Mouse (Mus musculus) midbrain, embryonic 13.5 days (tissue): ENCODE data around the gene Ccser1. TPM values are rescaled to one million over a fixed set of nuclear protein-coding genes. Genes with fewer than 3 reads are reported as not detected.

Experiments used
- ATAC-seq: fragments of 200-750 bp; cut with Nextera tagmentation; 2 replicates; pipeline ENCODE4 v1.8.0; 2017; ENCODE audit warnings: mild to moderate bottlenecking, moderate TSS enrichment, moderate library complexity
- H3K27ac ChIP-seq: fragments of 300-500 bp; sonication (generic); 2 replicates; pipeline ENCODE4 v1.5.1; 2015; ENCODE audit warnings: inconsistent platforms, mild to moderate bottlenecking, moderate library complexity
- H3K27me3 ChIP-seq: fragments of 300-500 bp; sonication (generic); 2 replicates; pipeline ENCODE4 v1.6.1; 2015; ENCODE audit warnings: mild to moderate bottlenecking, inconsistent platforms
- H3K36me3 ChIP-seq: fragments of 300-500 bp; sonication (generic); 2 replicates; pipeline ENCODE4 v1.6.1; 2015; ENCODE audit warnings: mild to moderate bottlenecking, inconsistent platforms
- H3K4me1 ChIP-seq: fragments of 300-500 bp; sonication (generic); replicated peaks from 2 replicates; pipeline ENCODE4 v1.6.1; 2015; ENCODE audit warnings: inconsistent platforms
- H3K4me2 ChIP-seq: fragments of 300-500 bp; sonication (generic); replicated peaks from 2 replicates; pipeline ENCODE4 v1.6.1; 2015; ENCODE audit warnings: moderate library complexity, mild to moderate bottlenecking, inconsistent platforms
- H3K4me3 ChIP-seq: fragments of 300-500 bp; sonication (generic); replicated peaks from 2 replicates; pipeline ENCODE4 v1.5.1; 2015; ENCODE audit warnings: mild to moderate bottlenecking, inconsistent platforms
- H3K9ac ChIP-seq: fragments of 300-500 bp; sonication (generic); replicated peaks from 2 replicates; pipeline ENCODE4 v1.6.1; 2015; ENCODE audit warnings: mild to moderate bottlenecking, inconsistent platforms
- H3K9me3 ChIP-seq: fragments of 300-500 bp; sonication (generic); 2 replicates; pipeline ENCODE4 v1.6.1; 2016; ENCODE audit warnings: mild to moderate bottlenecking, inconsistent platforms
- WGBS: fragments of 180-500 bp; shearing (Covaris S2); methylation state at CpG from one replicate; pipeline ENCODE4 v1.1.7; 2015; 5-methylcytosine and 5-hydroxymethylcytosine counted together
- polyA plus RNA-seq: library from polyadenylated mRNA; unstranded; fragments of >200 nt; fragmentation: Nextera tagmentation; extraction: Ambion mirVana; gene quantifications from 2 replicates; pipeline ENCODE4 v1.2.1, GENCODE M21; 2015

The Ccser1 gene
- polyA plus RNA-seq, 1 experiment from 2014 or later: 19.7 TPM

DNA sequence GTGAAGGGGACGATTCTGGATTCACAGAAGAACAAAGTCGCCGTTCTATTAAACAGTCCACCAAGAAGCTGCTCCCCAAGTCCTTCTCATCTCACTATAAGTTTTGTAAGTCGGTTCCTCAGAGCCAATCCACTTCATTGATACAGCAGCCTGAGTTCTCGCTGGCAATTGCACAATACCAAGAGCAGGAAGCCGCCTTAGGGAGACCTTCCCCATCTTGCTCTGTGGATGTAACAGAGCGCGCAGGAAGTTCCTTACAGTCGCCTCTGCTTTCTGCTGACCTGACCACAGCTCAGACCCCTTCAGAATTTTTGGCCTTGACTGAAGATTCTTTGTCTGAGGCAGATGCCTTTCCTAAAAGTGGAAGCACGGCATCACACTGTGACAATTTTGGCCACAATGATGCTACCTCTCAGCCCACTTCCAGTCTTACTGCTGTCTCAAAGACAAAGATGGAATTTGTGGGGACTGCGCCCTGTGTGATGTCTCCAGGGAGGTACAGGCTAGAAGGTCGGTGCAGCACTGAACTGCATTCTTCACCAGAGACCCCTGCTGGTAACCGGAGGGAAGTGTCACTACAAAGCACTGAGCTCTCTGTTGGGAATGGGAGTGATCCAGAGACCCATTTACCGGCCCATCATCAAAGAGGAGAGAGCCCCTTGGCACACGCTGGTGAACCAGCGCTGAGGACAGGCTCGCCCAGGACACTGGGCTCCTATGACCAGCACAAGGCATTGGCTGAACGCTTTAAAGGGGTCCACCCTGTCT is 131.4 kb downstream of the Ccser1 start:
- Histone ChIP-seq H3K4me2 (no peak overlapping the region), H3K9me3 (no peaks in the 10 kb centered on the region), H3K4me3 (no peak overlapping the region), H3K36me3 (peaks cover 10% of the 10 kb centered on the region), H3K4me1 (no peaks in the 10 kb centered on the region), H3K27me3 (no peaks in the 10 kb centered on the region), H3K27ac (no peak overlapping the region), H3K9ac (no peak overlapping the region)
- no peak for ATAC-seq
- 87% methylated on average over 18 of the region's 18 CpGs for WGBS

DNA sequence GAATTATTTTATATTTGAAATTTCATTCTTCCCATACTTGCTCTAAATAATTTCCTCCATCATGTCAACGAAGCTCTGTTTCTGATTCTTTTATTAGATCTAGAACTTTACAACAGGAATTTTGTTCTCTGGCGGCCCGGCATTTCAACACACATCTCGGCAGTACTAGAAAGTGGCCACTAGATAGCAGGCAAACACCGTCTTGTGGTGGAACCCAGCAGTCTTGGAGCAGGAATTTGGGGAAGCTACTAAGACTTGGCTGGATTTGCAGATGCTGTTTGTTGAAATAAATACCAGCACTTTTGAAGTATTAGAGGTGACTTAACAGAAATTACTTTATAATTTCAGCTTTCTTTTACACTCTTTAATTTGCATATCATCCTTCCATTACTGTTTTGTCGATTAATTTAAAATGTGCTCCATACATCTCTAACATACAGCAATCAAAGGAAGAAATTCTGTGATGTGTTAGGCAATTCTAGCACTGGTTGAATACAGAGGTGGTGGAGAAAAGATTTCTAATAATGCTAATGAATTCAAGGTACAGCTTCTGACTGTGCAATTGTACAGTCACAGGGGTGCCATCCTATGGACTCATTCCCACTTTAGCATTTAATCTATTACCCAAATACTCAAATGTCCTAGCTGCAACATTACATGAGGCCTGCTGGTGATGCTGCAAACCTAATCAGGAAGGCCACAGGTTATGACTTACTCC is 135.9 kb downstream of the Ccser1 start:
- WGBS: 26% methylated on average over 6 of the region's 6 CpGs
- Histone ChIP-seq H3K9ac (no peak overlapping the region), H3K36me3 (peaks cover 10% of the 10 kb centered on the region), H3K27me3 (no peaks in the 10 kb centered on the region), H3K4me1 (0 out of 2 replicates have a peak, but pooled peaks cover 5% of the 10 kb centered on the region), H3K4me3 (no peak overlapping the region), H3K27ac (no peak overlapping the region), H3K9me3 (no peaks in the 10 kb centered on the region), H3K4me2 (no peak overlapping the region)
- peak; percentile 80 for ATAC-seq

DNA sequence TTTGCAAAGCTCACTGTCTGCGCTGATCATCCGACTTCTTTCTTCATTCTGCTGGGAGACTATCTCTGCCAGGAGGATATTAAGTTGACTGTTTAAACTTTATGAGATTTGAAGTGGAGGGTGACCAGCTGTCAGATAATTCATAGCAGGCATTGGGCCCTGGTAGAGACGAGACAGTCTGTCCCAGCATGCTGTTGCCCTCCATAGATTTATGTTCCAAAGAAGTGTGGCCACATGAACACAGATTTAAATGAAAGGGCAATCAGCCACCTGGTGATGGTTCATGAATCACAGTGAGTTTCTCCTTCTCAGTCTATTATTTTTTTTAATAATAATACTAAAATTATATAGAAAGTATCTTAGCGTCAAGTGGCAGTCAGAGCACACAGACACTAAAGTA is 140.7 kb downstream of the Ccser1 start:
- Histone ChIP-seq H3K4me2 (no peak overlapping the region), H3K9me3 (no peaks in the 10 kb centered on the region), H3K4me1 (0 out of 2 replicates have a peak, but pooled peaks cover 7% of the 10 kb centered on the region), H3K27me3 (no peaks in the 10 kb centered on the region), H3K36me3 (no peaks in the 10 kb centered on the region), H3K27ac (no peak overlapping the region), H3K4me3 (no peak overlapping the region), H3K9ac (no peak overlapping the region)
- 72% methylated on average over 4 of the region's 4 CpGs for WGBS
- ATAC-seq: no peak

DNA sequence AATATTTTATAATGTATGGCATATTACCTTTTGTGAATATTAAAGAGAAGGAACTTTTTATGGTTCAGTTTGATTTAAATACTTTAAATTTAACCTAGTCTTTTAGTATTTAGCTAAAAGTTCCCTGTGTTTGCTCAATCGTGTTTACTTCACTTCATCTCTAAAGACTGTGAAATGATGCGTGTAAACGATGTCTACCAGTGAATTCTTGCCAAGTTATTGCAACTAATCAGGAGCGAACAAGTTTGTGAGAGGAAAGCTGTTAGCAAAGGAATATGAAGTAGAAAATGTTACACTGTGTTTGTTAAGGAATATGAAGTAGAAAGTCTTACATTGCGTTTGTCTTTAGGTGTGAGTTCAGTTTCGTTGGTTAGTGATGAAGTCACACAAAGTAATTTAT is 142.2 kb downstream of the Ccser1 start:
- no peaks in the 10 kb centered on the region for H3K36me3 ChIP-seq
- H3K4me1 ChIP-seq: 0 out of 2 replicates have a peak, but pooled peaks cover 7% of the 10 kb centered on the region
- H3K27ac ChIP-seq: no peak overlapping the region
- no peak overlapping the region for H3K4me3 ChIP-seq
- H3K9ac ChIP-seq: no peak overlapping the region
- ATAC-seq: no peak
- no peaks in the 10 kb centered on the region for H3K9me3 ChIP-seq
- H3K27me3 ChIP-seq: no peaks in the 10 kb centered on the region
- 82% methylated on average over 6 of the region's 6 CpGs for WGBS
- H3K4me2 ChIP-seq: no peak overlapping the region

DNA sequence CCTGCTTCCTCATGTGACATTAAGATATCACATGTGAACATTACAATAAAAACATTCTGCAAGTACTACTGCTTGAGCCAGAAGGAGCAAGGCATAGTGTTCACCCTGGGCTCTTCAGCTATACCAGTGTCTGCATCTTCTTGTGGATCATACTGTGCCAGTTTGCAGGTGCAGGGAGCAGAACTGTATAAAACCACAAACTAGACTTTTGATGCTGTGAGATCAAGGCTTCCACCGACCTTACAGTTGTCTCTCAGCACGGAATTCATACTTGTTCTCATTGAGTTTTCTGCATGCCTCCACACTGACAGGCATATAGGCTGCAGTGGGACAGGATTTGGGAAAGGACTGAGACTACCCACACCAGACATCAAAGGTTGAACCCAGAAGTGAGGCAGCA is 146.0 kb downstream of the Ccser1 start:
- H3K36me3 ChIP-seq: no peaks in the 10 kb centered on the region
- ATAC-seq: no peak
- no peak overlapping the region for H3K4me3 ChIP-seq
- no peaks in the 10 kb centered on the region for H3K27me3 ChIP-seq
- WGBS: 84% methylated on average over 2 of the region's 2 CpGs
- H3K27ac ChIP-seq: no peak overlapping the region
- no peak overlapping the region for H3K9ac ChIP-seq
- no peak overlapping the region for H3K4me2 ChIP-seq
- H3K9me3 ChIP-seq: no peaks in the 10 kb centered on the region
- H3K4me1 ChIP-seq: peaks cover 24% of the 10 kb centered on the region

DNA sequence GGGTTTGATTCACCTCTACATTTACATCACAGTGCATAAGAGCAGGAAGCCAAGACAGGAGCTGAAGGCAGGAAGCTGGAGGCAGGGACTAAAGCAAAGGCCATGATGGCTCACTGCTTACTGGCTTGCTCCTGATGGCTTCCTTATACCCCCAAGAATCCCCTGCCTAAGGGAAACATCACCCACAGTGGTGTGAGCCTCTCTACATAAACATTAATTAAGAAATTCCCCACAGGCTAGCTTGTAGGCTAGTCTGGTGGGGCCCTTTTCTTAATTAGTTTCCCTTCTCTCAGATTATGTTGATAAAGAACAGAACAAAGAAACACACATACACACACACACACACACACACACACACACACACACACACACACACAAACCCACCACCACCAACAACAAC is 148.9 kb downstream of the Ccser1 start:
- no peak overlapping the region for H3K9ac ChIP-seq
- H3K9me3 ChIP-seq: no peaks in the 10 kb centered on the region
- no peaks in the 10 kb centered on the region for H3K27me3 ChIP-seq
- H3K4me1 ChIP-seq: peaks cover 24% of the 10 kb centered on the region
- ATAC-seq: 0 out of 2 replicates have a peak, but pooled peaks have one; percentile 40
- no peak overlapping the region for H3K4me3 ChIP-seq
- H3K36me3 ChIP-seq: no peaks in the 10 kb centered on the region
- H3K4me2 ChIP-seq: no peak overlapping the region
- H3K27ac ChIP-seq: no peak overlapping the region

DNA sequence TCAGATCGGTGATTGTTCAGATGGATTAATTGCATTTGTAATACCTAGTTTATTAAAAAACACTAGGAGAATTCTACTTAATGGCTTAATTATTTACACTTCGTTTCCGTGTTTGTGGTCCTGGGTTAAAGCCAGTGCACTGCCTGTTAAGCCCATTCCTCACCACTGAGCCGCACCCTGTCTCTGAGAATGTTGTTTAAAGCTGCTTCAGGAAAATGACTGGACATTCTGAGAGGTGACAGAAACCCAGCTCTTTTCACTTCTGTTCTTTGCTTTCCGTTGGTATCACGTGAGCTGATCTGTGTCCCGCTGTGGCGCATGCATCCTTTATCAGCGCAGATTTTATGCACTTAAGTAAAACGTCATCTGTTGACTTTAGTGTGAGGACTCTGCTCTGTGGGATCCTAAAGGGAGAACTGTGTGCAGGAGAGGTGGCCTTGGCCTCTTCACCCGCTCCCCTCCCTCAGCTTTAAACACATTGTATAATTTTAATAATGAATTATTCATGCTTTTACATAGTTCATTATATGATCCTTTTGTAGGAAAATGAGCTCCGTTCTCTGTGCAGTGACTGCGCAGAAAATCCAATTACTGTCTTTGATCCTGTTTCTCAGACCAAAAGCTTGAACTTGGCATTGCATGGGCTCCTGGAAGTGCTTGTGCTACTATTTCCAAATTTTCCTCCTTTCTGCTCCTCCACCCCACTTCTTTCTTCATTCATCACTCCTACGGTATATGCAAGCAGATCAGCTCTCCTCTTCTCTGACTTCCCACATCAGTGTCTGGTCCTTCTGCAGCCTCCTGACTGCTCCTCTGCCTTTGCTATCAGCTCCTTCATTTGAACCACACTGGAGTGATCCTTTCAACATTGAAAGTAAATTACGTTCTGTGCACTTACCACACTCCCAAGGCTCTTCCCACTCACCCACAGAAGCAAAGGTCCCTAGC is 149.7 kb downstream of the Ccser1 start:
- Histone ChIP-seq H3K9me3 (no peaks in the 10 kb centered on the region), H3K9ac (no peak overlapping the region), H3K4me2 (peak overlapping the region; percentile 29), H3K4me3 (0 out of 2 replicates have a peak overlapping the region, but pooled peaks have one; percentile 1), H3K36me3 (no peaks in the 10 kb centered on the region), H3K27me3 (no peaks in the 10 kb centered on the region), H3K27ac (peak overlapping the region; percentile 71), H3K4me1 (peaks cover 24% of the 10 kb centered on the region)
- peak; percentile 83 for ATAC-seq
- 33% methylated on average over 15 of the region's 15 CpGs for WGBS

DNA sequence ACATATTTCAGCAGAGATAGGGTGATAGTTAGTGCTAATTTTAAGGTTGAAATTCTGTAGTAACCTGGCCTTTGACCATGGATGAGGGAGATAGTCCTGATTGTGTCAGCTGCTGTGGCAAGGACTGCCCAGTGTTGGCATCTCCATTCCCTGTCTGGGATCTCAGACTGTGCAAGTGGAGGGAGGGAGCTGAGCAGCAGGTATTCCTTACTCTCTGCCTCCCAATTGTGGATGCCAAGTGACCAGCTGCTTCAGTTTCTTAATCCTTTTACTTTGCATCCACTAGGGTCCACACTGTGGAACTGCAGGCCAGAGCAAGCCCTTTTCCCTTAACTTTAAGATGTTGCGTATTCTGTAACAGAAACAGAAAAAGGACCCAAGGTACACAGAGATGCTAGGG is 154.3 kb downstream of the Ccser1 start:
- H3K27me3 ChIP-seq: no peaks in the 10 kb centered on the region
- no peak overlapping the region for H3K4me2 ChIP-seq
- peaks cover 18% of the 10 kb centered on the region for H3K4me1 ChIP-seq
- H3K36me3 ChIP-seq: no peaks in the 10 kb centered on the region
- H3K9me3 ChIP-seq: no peaks in the 10 kb centered on the region
- H3K9ac ChIP-seq: no peak overlapping the region
- H3K27ac ChIP-seq: no peak overlapping the region
- no peak for ATAC-seq
- H3K4me3 ChIP-seq: no peak overlapping the region
- 94% methylated on average over 1 of the region's 1 CpGs for whole genome bisulfite sequencing

DNA sequence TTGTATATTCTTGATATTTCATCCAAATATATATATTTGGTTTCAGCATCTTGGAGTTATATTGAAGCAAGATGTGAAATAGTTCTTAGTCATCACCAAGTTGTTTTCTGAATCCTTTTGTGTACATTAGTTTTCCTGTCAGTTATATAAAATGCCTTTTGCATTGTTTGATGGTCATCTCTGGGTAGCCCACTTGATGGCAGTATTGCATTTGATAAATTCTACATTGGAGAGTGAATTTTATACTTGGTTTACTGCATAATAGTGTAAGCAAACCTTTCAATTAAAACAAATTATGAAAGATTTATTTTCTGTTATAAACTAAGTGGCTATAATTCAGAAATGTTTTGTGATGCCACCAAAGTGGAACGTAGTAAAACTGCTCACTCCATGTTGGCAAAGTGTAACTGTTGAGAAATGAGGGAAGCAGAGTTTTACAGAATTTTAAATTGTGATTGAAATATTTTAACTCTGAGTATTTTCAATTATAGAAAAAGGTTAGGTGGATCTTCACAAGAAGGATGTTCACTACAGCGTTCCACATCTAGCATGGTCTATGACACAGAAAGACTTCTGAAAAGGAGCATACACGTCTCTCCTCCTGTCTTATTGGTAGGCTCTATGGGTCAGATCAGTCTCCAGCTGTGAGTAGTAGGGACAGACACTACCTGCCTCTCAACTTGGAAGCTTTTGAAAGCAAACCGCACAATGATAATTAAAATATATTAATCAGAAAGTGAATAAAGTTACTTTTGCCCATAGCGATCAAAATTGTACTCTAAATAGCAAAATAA is 167.1 kb downstream of the Ccser1 start:
- no peak overlapping the region for H3K27ac ChIP-seq
- no peak overlapping the region for H3K4me3 ChIP-seq
- H3K4me2 ChIP-seq: no peak overlapping the region
- no peak overlapping the region for H3K9ac ChIP-seq
- H3K9me3 ChIP-seq: no peaks in the 10 kb centered on the region
- H3K4me1 ChIP-seq: no peaks in the 10 kb centered on the region
- no peak for ATAC-seq
- no peaks in the 10 kb centered on the region for H3K27me3 ChIP-seq
- WGBS: 74% methylated on average over 5 of the region's 5 CpGs
- no peaks in the 10 kb centered on the region for H3K36me3 ChIP-seq

DNA sequence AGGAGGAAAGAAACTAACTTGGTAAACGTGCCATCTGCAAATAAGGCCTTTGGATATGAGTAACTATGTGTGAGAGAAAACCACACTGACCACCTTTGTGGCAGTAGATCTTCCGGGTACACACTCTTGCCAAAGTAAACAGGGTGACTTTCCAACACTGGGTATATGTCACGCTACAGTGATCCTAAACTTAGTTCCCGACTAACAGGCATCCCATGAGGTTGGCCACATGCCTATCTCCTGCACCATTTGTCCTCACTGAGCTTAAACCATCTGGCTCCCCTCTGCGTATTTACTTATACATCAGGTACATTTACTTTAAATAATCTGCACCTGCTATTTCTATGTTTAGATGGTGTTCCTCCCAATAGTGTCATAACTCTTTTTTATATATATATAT is 183.6 kb downstream of the Ccser1 start:
- H3K4me2 ChIP-seq: no peak overlapping the region
- no peak overlapping the region for H3K4me3 ChIP-seq
- H3K4me1 ChIP-seq: no peaks in the 10 kb centered on the region
- ATAC-seq: no peak
- no peak overlapping the region for H3K9ac ChIP-seq
- no peak overlapping the region for H3K27ac ChIP-seq
- H3K9me3 ChIP-seq: no peaks in the 10 kb centered on the region
- H3K36me3 ChIP-seq: no peaks in the 10 kb centered on the region
- no peaks in the 10 kb centered on the region for H3K27me3 ChIP-seq
- 90% methylated on average over 5 of the region's 5 CpGs for WGBS

DNA sequence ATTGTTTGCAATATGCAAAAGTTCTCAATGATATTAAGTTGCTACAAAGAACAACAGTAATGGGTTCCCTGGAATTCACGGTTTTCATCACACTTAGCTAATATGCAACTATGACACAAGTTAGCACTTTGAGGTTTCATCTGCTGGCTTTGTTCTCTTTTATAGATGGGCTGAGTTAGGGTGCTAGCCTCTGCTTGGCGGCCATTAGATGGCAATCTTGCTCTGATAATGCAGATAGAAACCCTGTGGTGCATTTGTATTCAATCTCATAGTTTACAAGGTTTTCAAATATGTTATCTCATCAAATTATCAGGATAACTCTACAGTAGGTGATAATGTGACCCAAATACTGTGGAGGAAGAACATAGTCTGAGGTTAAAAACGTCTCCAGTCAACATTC is 202.4 kb downstream of the Ccser1 start:
- 27% methylated on average over 3 of the region's 3 CpGs for WGBS
- H3K27ac ChIP-seq: no peak overlapping the region
- no peak overlapping the region for H3K9ac ChIP-seq
- no peaks in the 10 kb centered on the region for H3K36me3 ChIP-seq
- ATAC-seq: peak; percentile 80; the same call in 1 of the 2 replicates
- H3K9me3 ChIP-seq: no peaks in the 10 kb centered on the region
- H3K27me3 ChIP-seq: no peaks in the 10 kb centered on the region
- H3K4me1 ChIP-seq: 0 out of 2 replicates have a peak, but pooled peaks cover 3% of the 10 kb centered on the region
- no peak overlapping the region for H3K4me2 ChIP-seq
- no peak overlapping the region for H3K4me3 ChIP-seq
